Mouse (Mus musculus): Measurements from ENCODE around the gene Prelp. TPM values are rescaled to one million over a fixed set of nuclear protein-coding genes. Genes with fewer than 3 reads are reported as not detected.
"Not testable (repeated sequence)": the region's sequence is repeated elsewhere in the genome, so short reads cannot be mapped to it uniquely, and the experiment has no call there.

Prelp gene
- total RNA-seq (2015; ENCODE audit: low replicate concordance), result 6.7 TPM in 1 of 2 replicates, not detected in the other
- not detected in 2 replicates for total RNA-seq (2017; ENCODE audit: low replicate concordance)

- no peak for ATAC-seq (replicated peaks; ENCODE audit: low FRiP score, poor library complexity, severe bottlenecking)
Observed at GRCm38 (mm10) chr1:133921304-133921751, at the start of gene Prelp. Gene Prelp, minus strand, starts transcription at chr1:133921414.

GRCm38 (mm10) chr1:133969427-133969826, 48.2 kb upstream of the Prelp start:
- ATAC-seq (replicated peaks; ENCODE audit: low FRiP score, poor library complexity, severe bottlenecking), result no peak

DNA sequence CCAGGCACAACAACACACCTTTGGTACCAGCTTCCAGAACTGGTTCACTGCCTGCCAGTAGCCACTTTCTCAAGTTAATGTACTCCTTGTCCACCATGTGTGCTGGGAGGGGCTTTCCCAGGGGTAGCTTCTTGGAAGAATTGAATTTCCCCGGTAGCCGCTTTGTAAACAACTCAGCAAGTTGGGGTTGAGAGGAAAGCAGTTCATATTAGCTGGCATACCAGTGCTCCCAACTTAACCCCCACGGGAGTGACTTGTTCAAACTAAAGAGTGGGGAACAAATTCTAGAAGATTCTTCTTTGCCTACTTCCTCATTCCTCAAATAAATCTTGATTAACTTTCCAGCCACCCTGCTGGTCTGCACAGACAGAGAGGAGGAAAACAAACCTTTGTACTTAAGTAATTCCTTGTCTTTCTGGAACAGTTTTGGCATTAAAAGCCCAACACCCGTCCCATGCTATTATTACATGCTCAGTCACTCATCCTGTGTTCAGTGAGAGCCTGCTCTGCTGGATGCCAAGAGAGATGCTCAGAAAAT, 47.6 kb upstream of the Prelp start:
- ATAC-seq (replicated peaks; ENCODE audit: low FRiP score, poor library complexity, severe bottlenecking), result no peak

GRCm38 (mm10) chr1:133967481-133968017, 46.3 kb upstream of the Prelp start:
- ATAC-seq (replicated peaks; ENCODE audit: low FRiP score, poor library complexity, severe bottlenecking), result no peak

DNA sequence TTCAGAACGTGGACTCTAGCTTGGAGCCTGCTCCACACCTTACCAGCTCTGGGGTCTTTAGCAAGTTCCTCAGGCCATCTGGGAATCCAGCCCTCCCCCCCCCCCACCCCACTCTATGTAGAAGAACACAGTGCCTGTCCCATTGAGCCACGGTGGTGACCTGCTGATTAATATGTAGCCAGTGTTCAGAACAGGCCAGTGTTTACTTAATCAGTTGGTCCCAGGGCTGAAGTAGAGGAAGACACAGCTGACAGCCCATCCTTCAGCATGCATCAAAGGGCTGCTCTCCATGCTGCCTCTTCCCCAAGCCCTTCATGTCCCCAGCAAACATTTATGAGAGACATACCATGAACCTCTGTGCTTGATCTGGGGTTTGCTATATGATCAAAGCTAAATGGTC, 44.8 kb upstream of the Prelp start:
- ATAC-seq (replicated peaks; ENCODE audit: low FRiP score, poor library complexity, severe bottlenecking), result no peak

GRCm38 (mm10) chr1:133965298-133965697, 44.1 kb upstream of the Prelp start:
- ATAC-seq (replicated peaks; ENCODE audit: low FRiP score, poor library complexity, severe bottlenecking), result no peak

DNA sequence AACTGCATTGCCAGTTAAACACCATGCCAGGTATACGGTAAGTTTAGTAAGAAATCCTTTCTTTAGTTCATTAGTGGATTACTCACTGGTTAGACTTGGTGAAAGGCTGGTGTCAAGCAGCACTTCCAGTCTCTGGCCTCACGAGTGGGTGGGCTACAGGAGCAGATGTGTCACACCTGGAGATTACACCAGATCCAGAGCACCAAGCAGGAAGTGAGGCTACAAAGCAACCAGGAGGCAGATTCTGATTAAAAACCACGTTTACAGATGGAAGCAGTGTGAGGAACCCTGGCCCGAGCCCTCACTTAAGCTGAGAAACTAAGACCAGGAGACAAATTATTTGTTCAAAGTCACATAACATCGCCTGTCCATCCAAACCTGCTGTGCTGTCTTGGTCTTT, 43.5 kb upstream of the Prelp start:
- ATAC-seq (replicated peaks; ENCODE audit: low FRiP score, poor library complexity, severe bottlenecking), result no peak

DNA sequence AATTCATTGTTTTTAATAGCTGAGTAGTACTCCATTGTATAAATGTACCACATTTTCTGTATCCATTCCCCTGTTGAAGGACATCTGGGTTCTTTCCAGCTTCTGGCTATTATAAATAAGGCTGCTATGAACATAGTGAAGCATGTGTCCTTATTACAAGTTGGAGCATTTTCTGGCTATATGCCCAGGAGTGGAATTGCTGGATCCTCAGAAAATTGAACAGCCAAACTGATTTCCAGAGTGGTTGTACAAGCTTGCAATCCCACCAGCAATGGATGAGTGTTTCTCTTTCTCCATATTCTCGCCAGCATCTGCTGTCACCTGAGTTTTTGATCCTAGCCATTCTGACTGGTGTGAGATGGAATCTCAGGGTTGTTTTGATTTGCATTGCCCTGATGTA, 42.4 kb upstream of the Prelp start:
- ATAC-seq (replicated peaks; ENCODE audit: low FRiP score, poor library complexity, severe bottlenecking), result not testable (repeated sequence)

GRCm38 (mm10) chr1:133963128-133963527, 41.9 kb upstream of the Prelp start:
- not testable (repeated sequence) for ATAC-seq (replicated peaks; ENCODE audit: low FRiP score, poor library complexity, severe bottlenecking)

GRCm38 (mm10) chr1:133961281-133962134, 40.3 kb upstream of the Prelp start:
- ATAC-seq (replicated peaks; ENCODE audit: low FRiP score, poor library complexity, severe bottlenecking), result no peak

GRCm38 (mm10) chr1:133959521-133959920, 38.3 kb upstream of the Prelp start:
- ATAC-seq (replicated peaks; ENCODE audit: low FRiP score, poor library complexity, severe bottlenecking), result no peak

DNA sequence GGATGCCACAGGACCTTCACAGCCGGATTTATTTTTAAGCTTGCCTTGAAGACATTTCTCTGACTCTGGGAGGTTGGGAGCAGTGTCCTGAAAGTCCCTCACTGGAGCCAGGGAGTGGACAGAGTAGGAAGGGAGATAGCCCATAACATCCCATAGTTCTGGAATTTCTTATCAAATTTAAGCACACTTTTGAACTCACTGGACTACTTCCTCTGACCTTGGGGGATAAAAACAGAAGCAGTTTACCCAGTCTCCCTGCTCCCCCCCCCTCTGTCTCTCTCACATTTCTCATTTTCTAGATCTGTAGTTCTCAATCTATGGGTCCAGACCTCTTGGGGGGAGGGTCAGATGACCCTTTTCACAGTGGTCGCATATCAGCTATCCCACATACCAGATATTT, 32.8 kb upstream of the Prelp start:
- ATAC-seq (replicated peaks; ENCODE audit: low FRiP score, poor library complexity, severe bottlenecking), result no peak

DNA sequence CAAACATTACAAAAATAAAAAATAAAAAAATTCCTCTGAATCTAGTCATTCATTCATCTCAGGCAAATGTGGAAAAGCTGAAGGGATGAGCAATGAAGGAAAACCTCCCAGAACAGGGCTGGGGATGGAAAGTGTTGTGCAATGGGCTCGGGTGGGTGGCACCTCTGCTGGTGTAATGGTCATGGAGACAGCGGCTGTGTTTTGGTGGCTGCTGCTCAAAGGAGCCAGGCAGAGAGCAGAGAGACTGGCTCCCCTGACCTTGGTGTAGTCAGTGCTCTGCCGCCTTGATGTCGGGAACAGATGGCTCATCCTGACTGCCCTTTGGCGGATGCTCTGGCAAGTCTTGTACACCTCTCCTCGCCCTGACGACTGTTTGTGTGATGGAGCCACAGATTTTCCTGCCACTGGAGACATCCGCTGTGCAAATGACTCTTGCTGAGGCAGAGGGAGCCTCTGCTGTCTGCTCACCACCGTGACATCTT, 32.1 kb upstream of the Prelp start:
- no peak for ATAC-seq (replicated peaks; ENCODE audit: low FRiP score, poor library complexity, severe bottlenecking)

- ATAC-seq (replicated peaks; ENCODE audit: low FRiP score, poor library complexity, severe bottlenecking), result no peak
Observed at GRCm38 (mm10) chr1:133951598-133951997, 30.4 kb upstream of the Prelp start.

DNA sequence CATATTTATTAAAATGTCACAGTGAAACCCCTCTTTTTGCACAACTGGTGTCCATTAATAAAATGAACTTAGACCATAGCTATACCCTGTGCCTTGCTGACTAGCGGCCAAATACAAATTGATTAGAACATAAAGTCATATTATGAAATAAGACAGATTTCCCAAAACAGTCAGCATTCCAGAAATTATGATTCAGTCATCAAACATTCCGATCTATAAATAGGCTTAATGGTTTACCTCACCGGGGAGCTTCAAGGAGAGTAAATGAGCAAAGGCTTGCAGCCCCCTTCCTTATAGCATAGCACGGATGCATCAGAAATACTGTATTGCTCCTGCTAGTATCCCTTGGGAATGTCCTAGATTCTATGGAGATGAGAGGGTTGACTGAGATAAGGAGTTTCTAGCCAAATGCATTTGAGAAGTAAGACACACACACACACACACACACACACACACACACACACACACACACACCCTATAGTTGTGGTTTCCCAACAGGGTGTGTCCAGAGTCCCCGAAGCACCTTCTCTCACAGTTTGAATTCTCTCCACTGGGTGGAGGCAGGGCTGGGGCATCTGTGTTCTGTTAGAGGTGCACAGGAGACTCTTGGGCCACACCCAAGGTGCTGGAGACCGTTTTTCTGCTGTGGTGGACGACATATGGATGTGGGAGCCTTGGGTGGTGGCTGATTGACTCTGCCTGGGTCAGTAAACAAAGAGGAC, 29.0 kb upstream of the Prelp start:
- ATAC-seq (replicated peaks; ENCODE audit: low FRiP score, poor library complexity, severe bottlenecking), result no peak

GRCm38 (mm10) chr1:133945106-133945505, 23.9 kb upstream of the Prelp start:
- ATAC-seq (replicated peaks; ENCODE audit: low FRiP score, poor library complexity, severe bottlenecking), result no peak

GRCm38 (mm10) chr1:133941904-133942303, 20.7 kb upstream of the Prelp start:
- ATAC-seq (replicated peaks; ENCODE audit: low FRiP score, poor library complexity, severe bottlenecking), result no peak

GRCm38 (mm10) chr1:133941158-133941860, 20.1 kb upstream of the Prelp start:
- ATAC-seq (replicated peaks; ENCODE audit: low FRiP score, poor library complexity, severe bottlenecking), result no peak

DNA sequence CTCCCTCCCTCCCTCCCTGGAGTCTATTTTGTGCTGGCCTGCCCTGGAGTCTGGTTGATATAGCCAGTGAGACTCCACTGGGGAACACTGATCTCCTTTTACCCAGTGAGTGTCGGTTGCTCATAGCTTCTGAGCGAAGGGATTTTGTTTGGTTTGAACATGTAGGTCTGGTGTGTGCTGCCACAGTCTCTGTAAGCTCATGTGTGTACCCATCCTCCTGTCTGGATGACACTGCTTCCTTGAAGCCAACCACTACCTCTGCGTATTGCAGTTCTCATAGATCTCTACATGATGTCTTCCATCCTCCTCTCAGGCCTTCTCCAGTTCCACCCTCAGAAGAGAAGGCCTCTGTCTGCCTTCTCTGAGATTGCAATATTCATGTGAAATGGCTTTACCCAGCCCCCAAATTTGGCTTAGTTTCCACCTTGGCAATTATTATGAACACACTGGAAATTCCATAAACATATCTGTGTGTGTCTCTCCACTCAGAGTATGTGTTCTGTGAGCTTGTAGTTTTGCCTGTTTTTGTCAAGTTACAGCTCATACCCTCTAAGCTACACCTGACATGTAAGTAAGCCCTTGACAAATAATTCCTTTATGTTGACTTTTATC, 19.4 kb upstream of the Prelp start:
- ATAC-seq (replicated peaks; ENCODE audit: low FRiP score, poor library complexity, severe bottlenecking), result no peak

All from erythroblast, adult 5-6 weeks (primary cell).